Mouse (Mus musculus) CD8-positive naive resting alpha-beta T cell, adult 2 months (primary cell): ENCODE results near the gene Ttc9b.
"Not testable (repeated sequence)": the region's sequence is repeated elsewhere in the genome, so short reads cannot be mapped to it uniquely, and the experiment has no call there.

Source experiments
- DNase-seq, 2 experiments: peaks; one replicate each; pipeline ENCODE4 v3.0.0; 2022; ENCODE audit warnings: low read depth in 2 of 2, low spot score in 2 of 2

Gene Ttc9b

GRCm38 (mm10) chr7:27634691-27635090 is 19.0 kb upstream of the Ttc9b start:
- no peak for DNase-seq

GRCm38 (mm10) chr7:27635094-27635493 is 18.6 kb upstream of the Ttc9b start:
- DNase-seq, result not testable (repeated sequence)

DNA sequence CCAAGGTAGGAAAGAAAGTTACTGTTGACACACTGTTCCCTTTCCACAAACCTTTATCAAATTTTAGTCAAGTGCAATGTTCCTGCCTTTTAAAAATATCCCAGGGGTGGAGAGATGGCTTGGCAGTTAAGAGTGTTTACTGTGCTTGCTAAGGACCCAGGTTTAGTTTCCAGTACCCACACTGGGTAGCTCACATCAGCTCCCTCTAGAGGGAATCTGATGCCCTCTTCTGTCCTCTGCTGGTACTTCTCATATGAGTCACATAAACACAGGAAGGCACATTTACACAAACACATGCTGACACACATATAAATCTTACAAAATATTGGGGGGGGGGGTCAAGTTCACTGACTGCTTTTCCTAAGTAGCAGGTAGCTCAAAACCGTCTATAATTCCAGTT is 9.2 kb upstream of the Ttc9b start:
- no peak for DNase-seq

DNA sequence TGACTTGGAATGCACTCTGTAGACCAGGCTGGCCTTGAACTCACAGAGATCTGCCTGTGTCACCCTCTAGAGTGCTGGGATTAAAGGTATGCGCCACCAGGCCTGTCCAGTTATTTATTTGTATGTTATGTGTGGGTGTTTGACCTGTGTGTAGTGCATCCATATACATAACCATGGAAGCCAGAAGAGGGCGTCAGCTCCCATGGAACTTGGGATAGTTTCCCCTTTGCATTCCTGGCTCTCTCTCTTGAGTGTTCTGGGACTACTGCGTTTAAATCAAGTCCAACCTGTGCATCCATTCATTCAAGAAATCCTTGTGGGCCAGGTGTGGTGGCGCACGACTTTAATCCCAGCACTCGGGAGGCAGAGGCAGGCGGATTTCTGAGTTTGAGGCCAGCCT is 7.2 kb upstream of the Ttc9b start:
- DNase-seq, result no peak

- no peak for DNase-seq
Observed at GRCm38 (mm10) chr7:27647281-27648002, 6.3 kb upstream of the Ttc9b start.

- DNase-seq, result no peak
Observed at GRCm38 (mm10) chr7:27649723-27650122, 4.0 kb upstream of the Ttc9b start.

DNA sequence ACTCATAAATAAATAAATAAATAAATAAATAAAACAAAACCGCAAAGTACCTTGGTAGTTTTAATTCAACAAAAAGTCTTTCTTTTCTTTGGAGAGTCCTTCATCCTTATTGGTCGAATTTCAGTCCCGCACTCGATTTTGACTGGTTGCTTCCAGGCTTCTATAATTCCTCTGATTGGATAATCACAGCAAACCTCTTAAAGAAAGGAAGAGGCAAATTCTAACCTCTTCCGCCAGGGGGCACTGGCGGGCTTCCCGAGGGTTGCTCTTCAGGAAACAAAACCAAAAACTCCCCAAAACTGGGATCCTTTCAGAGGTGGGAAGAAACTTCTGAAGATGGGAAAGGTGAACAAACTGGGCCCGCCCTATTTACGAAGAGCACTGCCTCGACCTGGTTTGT is 2.8 kb upstream of the Ttc9b start:
- DNase-seq, result peak; percentile 46 to 61

GRCm38 (mm10) chr7:27654607-27655276 is 1.0 kb downstream of the Ttc9b start:
- peak in 1 of 2 experiments; percentile 12 for DNase-seq

DNA sequence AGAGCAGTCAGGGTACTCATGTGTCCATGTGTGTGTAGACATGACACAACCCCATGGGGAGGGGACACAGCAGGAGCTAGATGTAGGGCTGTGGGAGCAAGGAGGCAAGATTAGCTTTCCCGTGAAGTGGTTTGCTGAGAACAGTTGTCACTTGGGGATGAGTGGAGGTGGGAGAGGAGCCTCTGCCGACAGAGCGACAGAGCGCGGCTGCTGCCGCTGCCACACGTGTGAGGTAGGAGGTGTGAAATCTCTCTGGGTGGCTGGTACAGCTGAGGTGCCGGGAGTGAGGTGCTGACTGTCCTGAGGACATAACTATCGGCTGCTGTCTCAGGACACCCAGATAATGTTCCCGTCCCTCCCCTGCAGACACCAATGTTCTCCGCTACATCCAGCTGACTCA is 1.8 kb downstream of the Ttc9b start:
- DNase-seq, result no peak

DNA sequence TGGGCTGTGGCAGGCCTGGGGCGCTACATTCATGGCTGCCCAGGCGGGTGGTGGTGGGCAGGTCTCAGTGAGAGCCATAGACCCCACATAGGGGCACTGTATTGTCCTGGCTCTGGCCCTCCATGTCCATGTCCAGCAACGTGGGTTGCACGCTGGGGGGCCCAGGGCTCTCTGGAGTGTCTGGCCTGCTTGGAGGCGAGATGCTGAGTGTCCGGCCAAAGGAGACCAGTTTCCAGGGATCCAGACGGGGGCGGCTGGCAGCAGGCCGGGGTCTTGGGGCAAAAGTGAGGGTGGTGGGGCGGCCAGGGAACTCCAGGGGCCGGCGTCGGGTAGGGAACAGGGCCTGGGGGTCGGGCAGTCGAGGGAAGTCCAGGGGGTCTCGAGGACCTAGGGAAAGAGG is 2.9 kb downstream of the Ttc9b start:
- no peak for DNase-seq

DNA sequence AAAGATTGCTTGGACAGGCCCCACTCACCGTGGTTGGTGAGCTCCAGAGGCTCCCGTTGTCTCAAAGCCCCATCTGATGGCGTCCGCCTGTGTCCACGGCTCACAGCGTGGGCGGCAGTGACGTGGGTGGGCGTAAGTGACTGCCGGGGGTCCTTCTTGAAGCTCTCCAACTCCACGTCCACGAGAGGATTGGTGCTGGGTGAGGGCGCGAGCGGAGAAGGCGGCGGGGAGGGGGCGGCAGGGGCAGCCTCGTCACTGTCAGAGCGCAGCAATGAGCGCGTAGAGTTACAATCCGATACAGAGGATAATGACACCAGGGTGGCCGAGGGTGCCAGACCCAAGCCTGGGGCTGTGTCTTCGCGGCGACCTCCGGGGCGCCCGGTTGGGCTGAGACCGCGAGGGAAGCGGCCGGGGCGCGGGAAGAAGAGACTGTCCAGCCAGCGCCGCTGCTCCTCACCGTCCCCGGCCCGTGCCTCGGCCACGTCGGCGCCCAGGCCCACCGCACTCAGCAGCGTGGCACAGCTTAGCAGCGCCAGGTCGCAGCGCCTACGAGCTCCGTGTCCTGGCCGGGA is 4.2 kb downstream of the Ttc9b start:
- DNase-seq, result no peak

- DNase-seq, result no peak
Observed at GRCm38 (mm10) chr7:27658712-27659663, 5.3 kb downstream of the Ttc9b start.

DNA sequence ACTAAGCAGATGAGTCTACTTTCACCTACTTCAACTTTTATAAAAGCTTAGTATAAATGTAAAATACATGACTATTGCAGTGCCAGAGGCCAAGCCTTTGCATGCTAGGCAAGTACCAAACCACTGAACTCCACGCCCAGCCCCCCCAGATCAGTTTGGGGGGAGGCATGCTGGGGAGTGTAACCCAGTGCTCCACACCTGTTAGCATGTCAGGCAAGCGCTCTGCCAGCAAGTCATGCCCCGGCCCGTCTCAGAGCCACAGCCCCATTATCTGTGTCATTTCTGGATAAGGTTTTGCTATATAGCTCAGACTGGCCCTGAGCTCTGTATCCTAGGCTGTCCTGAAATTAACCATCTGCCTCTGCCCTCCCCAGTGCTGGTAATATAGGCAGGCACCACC is 8.3 kb downstream of the Ttc9b start:
- DNase-seq, result no peak

GRCm38 (mm10) chr7:27673064-27673574 is 19.4 kb downstream of the Ttc9b start:
- no peak for DNase-seq

- no peak for DNase-seq
Observed at GRCm38 (mm10) chr7:27673575-27674131, 19.9 kb downstream of the Ttc9b start.

DNA sequence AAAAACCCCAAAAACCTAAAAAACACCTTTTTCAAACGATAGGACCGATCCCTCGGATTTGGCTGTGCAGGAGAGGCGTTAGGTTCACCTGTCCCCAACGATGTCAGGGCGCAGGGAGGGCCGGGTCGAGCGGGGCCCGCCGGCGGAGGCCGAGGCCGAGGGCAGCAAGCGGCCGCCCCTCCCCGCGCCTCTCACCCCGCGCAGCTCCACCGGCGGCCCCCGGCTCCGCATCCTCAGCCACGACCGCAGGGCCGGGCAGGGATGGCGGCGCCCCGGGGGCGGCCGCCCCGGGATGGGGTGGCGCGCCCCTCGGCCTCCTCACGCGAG is 20.4 kb downstream of the Ttc9b start:
- DNase-seq, result no peak

DNA sequence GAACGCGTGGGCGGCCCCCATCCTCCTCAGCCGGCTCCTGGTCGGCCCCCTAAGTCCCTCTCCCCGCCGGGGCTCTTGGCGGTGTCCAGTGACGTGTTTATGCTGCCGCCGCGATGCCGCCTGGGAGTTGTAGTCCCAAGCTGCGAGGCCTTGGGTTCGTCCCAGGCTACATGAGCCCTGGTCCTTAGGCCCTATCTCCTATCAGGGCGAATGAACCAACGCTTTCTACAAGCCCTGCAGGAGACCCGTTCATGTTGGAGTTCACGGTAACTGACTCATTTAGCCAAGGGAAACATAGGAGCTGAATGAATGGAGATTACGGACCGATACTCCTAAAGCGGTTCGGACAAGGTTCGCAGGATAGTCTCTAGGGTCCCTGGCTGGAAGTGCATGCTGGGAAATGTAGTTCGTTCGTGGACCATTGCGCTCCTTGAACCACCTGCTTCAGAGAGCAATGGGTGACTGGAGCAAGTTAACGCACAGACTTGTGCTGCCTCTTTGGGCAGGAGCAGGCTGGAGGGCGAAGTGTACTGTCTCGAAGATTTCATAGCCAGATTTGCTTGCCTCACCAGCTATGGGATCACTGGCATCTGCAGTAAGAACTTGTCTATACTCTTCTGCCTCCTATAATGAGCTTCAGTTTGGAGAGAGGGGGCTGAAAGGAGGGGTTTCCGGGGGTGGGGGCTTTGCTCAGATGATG is 21.0 kb downstream of the Ttc9b start, which contains the start of gene Map3k10:
TSS of gene Map3k10 (minus strand) at position 77 of the 700 bp plus-strand sequence.
- DNase-seq, result peak; percentile 86 to 93

GRCm38 (mm10) chr7:27675222-27675612 is 21.5 kb downstream of the Ttc9b start:
- DNase-seq, result no peak

GRCm38 (mm10) chr7:27683218-27683617 is 29.5 kb downstream of the Ttc9b start:
- DNase-seq, result no peak

GRCm38 (mm10) chr7:27685220-27685619 is 31.5 kb downstream of the Ttc9b start:
- DNase-seq, result no peak
